Mouse (Mus musculus): Measurements from ENCODE around the gene Ppp2r5a. TPM values are rescaled to one million over a fixed set of nuclear protein-coding genes. Genes with fewer than 3 reads are reported as not detected.

The Ppp2r5a gene
- total RNA-seq (2012; rRNA removed) (58.9 and 62.0 TPM in 2 replicates), total RNA-seq (2014; rRNA removed) (96.7 and 102 TPM in 2 replicates), polyA plus RNA-seq (2012; ENCODE audit: insufficient read length, low read depth) (40.3 and 42.6 TPM in 2 replicates)

- no peaks in the 10 kb centered on the region for H3K79me2 ChIP-seq (replicated peaks; ENCODE audit: control insufficient read depth, extremely low read depth, insufficient read depth, poor library complexity, severe bottlenecking)
- DNase-seq (ENCODE audit: extremely low read depth): no peak
- in situ Hi-C loops (cut with MboI; ENCODE audit: low pct_ligation_motif_present, low pct_unique_long_range_greater_than_20kb, low sequenced_read_pairs) (no loop called here), dilution Hi-C loops (cut with MboI; ENCODE audit: extremely low pct_ligation_motif_present, extremely low pct_unique_long_range_greater_than_20kb, low sequenced_read_pairs) (no loop called here)
- H3K4me2 ChIP-seq (ENCODE audit: insufficient read depth, low read depth, poor library complexity, severe bottlenecking): no peak within 1 kb of the TSS
- H3K9me3 ChIP-seq (replicated peaks; ENCODE audit: low read length): no peaks in the 10 kb centered on the region
- TF ChIP-seq IRF4 (IDR thresholded peaks at IDR 0.05; ENCODE audit: low read depth, low read length) (no peak), GABPA (IDR thresholded peaks at IDR 0.05; ENCODE audit: insufficient replicate concordance, low read depth, low read length) (no peak), KAT2A (IDR thresholded peaks at IDR 0.05; ENCODE audit: insufficient replicate concordance, low read length) (no peak), TCF12 (IDR thresholded peaks at IDR 0.05; ENCODE audit: low read depth, low read length) (no peak), TBP (conservative IDR thresholded peaks at IDR 0.05; ENCODE audit: low read depth, low read length) (no peak), ZKSCAN1 (IDR thresholded peaks at IDR 0.05; ENCODE audit: borderline replicate concordance, low read depth, low read length) (no peak), ZMIZ1 (IDR thresholded peaks at IDR 0.05; ENCODE audit: low read depth, low read length) (no peak), UBTF (IDR thresholded peaks at IDR 0.05; ENCODE audit: low read depth, low read length) (no peak), NELFE (IDR thresholded peaks at IDR 0.05; ENCODE audit: low read depth, low read length) (no peak)
- no peaks in the 10 kb centered on the region for H3K36me3 ChIP-seq (replicated peaks in 1 of 2; ENCODE audit: control insufficient read depth in 1 of 2, insufficient read depth in 1 of 2, low read length in 1 of 2)
- H3K27me3 ChIP-seq (replicated peaks): peaks cover 3% of the 10 kb centered on the region
- no peak within 1 kb of the TSS for H3K9ac ChIP-seq (ENCODE audit: insufficient read depth, low read depth)
- peaks cover 8 to 29% of the 10 kb centered on the region in 2 experiments; a peak in 3 of 4 replicates for H3K4me1 ChIP-seq (ENCODE audit: control insufficient read depth in 1 of 2, insufficient read depth in 2 of 2)
- no peak within 1 kb of the TSS for H3K27ac ChIP-seq (ENCODE audit: insufficient read depth, low read depth)
- no peak within 1 kb of the TSS for H3K4me3 ChIP-seq (replicated peaks in 1 of 3; ENCODE audit: low read depth in 2 of 3, low read length in 2 of 3, poor library complexity in 1 of 3)
These were observed at the start of gene Ppp2r5a for GRCm38 (mm10) chr1:191403074-191403473. TSS of gene Ppp2r5a (minus strand) at chr1:191403272.

GRCm38 (mm10) chr1:191450614-191451013 lies 47.5 kb upstream of the Ppp2r5a start:
- dilution Hi-C loops (cut with MboI; ENCODE audit: extremely low pct_ligation_motif_present, extremely low pct_unique_long_range_greater_than_20kb, low sequenced_read_pairs): no loop called here
- DNase-seq (ENCODE audit: extremely low read depth): no peak
- H3K36me3 ChIP-seq (replicated peaks in 1 of 2; ENCODE audit: control insufficient read depth in 1 of 2, insufficient read depth in 1 of 2, low read length in 1 of 2): no peaks in the 10 kb centered on the region
- H3K27me3 ChIP-seq (replicated peaks): no peaks in the 10 kb centered on the region
- H3K4me1 ChIP-seq (ENCODE audit: control insufficient read depth in 1 of 2, insufficient read depth in 2 of 2): peaks cover 3 to 9% of the 10 kb centered on the region in 2 experiments; a peak in 3 of 4 replicates
- H3K9me3 ChIP-seq (replicated peaks; ENCODE audit: low read length): no peaks in the 10 kb centered on the region
- no peak overlapping the region for H3K4me2 ChIP-seq (ENCODE audit: insufficient read depth, low read depth, poor library complexity, severe bottlenecking)
- no peak for TF ChIP-seq USF2 (conservative IDR thresholded peaks at IDR 0.05; ENCODE audit: low read depth, low read length)
- no peak for TF ChIP-seq EP300 (IDR thresholded peaks at IDR 0.05; ENCODE audit: low read length)
- TF ChIP-seq MEF2A (IDR thresholded peaks at IDR 0.05; ENCODE audit: borderline replicate concordance, low read depth, low read length): no peak
- TF ChIP-seq CTCF (conservative IDR thresholded peaks at IDR 0.05 in 1 of 2, IDR thresholded peaks at IDR 0.05 in 1 of 2; ENCODE audit: low read depth in 2 of 2, low read length in 2 of 2): no peak
- no peak for TF ChIP-seq POLR2A (IDR thresholded peaks at IDR 0.05; ENCODE audit: low read depth, low read length)
- TF ChIP-seq JUND (conservative IDR thresholded peaks at IDR 0.05; ENCODE audit: low read depth, low read length): no peak
- no peak for TF ChIP-seq SIN3A (IDR thresholded peaks at IDR 0.05; ENCODE audit: low read length)
- no peak for TF ChIP-seq ZKSCAN1 (IDR thresholded peaks at IDR 0.05; ENCODE audit: borderline replicate concordance, low read depth, low read length)
- TF ChIP-seq PAX5 (IDR thresholded peaks at IDR 0.05; ENCODE audit: low read length): no peak
- no peak for TF ChIP-seq CHD2 (IDR thresholded peaks at IDR 0.05; ENCODE audit: low read length)
- no peak for TF ChIP-seq ZMIZ1 (IDR thresholded peaks at IDR 0.05; ENCODE audit: low read depth, low read length)
- no peak for TF ChIP-seq MAFK (IDR thresholded peaks at IDR 0.05; ENCODE audit: insufficient replicate concordance, low read length)
- no peak for TF ChIP-seq JUN (IDR thresholded peaks at IDR 0.05; ENCODE audit: insufficient read depth, low read depth, low read length)
- TF ChIP-seq BHLHE40 (IDR thresholded peaks at IDR 0.05; ENCODE audit: low read depth, low read length): no peak
- no peaks in the 10 kb centered on the region for H3K79me2 ChIP-seq (replicated peaks; ENCODE audit: control insufficient read depth, extremely low read depth, insufficient read depth, poor library complexity, severe bottlenecking)
- no peak overlapping the region for H3K9ac ChIP-seq (ENCODE audit: insufficient read depth, low read depth)
- in situ Hi-C loops (cut with MboI; ENCODE audit: low pct_ligation_motif_present, low pct_unique_long_range_greater_than_20kb, low sequenced_read_pairs): no loop called here
- H3K4me3 ChIP-seq (replicated peaks in 1 of 3; ENCODE audit: low read depth in 2 of 3, low read length in 2 of 3, poor library complexity in 1 of 3): no peak overlapping the region
- no peak overlapping the region for H3K27ac ChIP-seq (ENCODE audit: insufficient read depth, low read depth)

Data from CH12.LX (cell line).